Mouse (Mus musculus) forebrain, postnatal 0 days (tissue): Measurements from ENCODE around the gene Bmpr2. TPM values are rescaled to one million over a fixed set of nuclear protein-coding genes. Genes with fewer than 3 reads are reported as not detected.
A peak's percentile ranks its signal among the peaks of the same experiment; 100 is the strongest.

Experiments used
- ATAC-seq: fragments of 200-750 bp; cut with Nextera tagmentation; 2 replicates; pipeline ENCODE4 v1.8.0; 2017; ENCODE audit warnings: mild to moderate bottlenecking, moderate library complexity
- DNase-seq: peaks from one replicate; pipeline ENCODE4 v3.0.0-alpha.2; 2015
- H3K27ac ChIP-seq: fragments of 300-500 bp; sonication (generic); 2 replicates; pipeline ENCODE4 v1.5.1; 2014; ENCODE audit warnings: low read depth, mild to moderate bottlenecking, antibody characterized with exemption, low read length, moderate library complexity, mixed read lengths
- H3K27me3 ChIP-seq: fragments of 300-500 bp; sonication (generic); 2 replicates; pipeline ENCODE4 v1.6.1; 2014; ENCODE audit warnings: mild to moderate bottlenecking, low read length, mixed read lengths; ENCODE audit not compliant: insufficient read depth
- H3K36me3 ChIP-seq: fragments of 300-500 bp; sonication (generic); 2 replicates; pipeline ENCODE4 v1.6.1; 2014; ENCODE audit warnings: mild to moderate bottlenecking, moderate library complexity; ENCODE audit not compliant: insufficient read depth
- H3K4me1 ChIP-seq: fragments of 300-500 bp; sonication (generic); 2 replicates; pipeline ENCODE4 v1.6.1; 2014; ENCODE audit warnings: antibody characterized with exemption; ENCODE audit not compliant: insufficient read depth
- H3K4me2 ChIP-seq: fragments of 300-500 bp; sonication (generic); 2 replicates; pipeline ENCODE4 v1.6.1; 2014; ENCODE audit warnings: low read depth, mild to moderate bottlenecking, moderate library complexity
- H3K4me3 ChIP-seq: fragments of 300-500 bp; sonication (generic); 2 replicates; pipeline ENCODE4 v1.5.1; 2014; ENCODE audit warnings: low read depth, low read length, mixed read lengths
- H3K9ac ChIP-seq: fragments of 300-500 bp; sonication (generic); 2 replicates; pipeline ENCODE4 v1.6.1; 2014; ENCODE audit warnings: mild to moderate bottlenecking
- H3K9me3 ChIP-seq: fragments of 300-500 bp; sonication (generic); 2 replicates; pipeline ENCODE4 v1.6.1; 2016; ENCODE audit warnings: low read length
- CTCF ChIP-seq: sonication (generic); IDR thresholded peaks from 2 replicates; pipeline ENCODE4 v1.5.1; 2016; ENCODE audit warnings: antibody characterized with exemption, control low read depth, low read depth
- WGBS: fragments of 180-500 bp; shearing (Covaris S2); extraction: QIAGEN DNeasy Blood & Tissue Kit; methylation state at CpG from one replicate; pipeline ENCODE4 v1.1.7; 2014; 5-methylcytosine and 5-hydroxymethylcytosine counted together
- polyA plus RNA-seq: library from polyadenylated mRNA; unstranded; fragments of >200 nt; fragmentation: Nextera tagmentation; extraction: Ambion mirVana; gene quantifications from 2 replicates; pipeline ENCODE4 v1.2.1, GENCODE M21; 2015
- total RNA-seq: library from RNA; depleted of rRNA; stranded (reverse); fragments of >200 nt; gene quantifications from 2 replicates; pipeline ENCODE4 v1.2.3, GENCODE M21; 2014

Bmpr2 gene
- total and polyA plus RNA-seq, 2 experiments from 2014 or later: 8.9 to 71.4 TPM

GRCm38 (mm10) chr1:59914799-59915198 lies 151.6 kb downstream of the Bmpr2 start:
- peak overlapping the region; percentile 67 for H3K4me2 ChIP-seq
- H3K27ac ChIP-seq: no peak overlapping the region
- H3K9me3 ChIP-seq: no peaks in the 10 kb centered on the region
- peak overlapping the region; percentile 99; the same call in 1 of the 2 replicates for H3K9ac ChIP-seq
- no peaks in the 10 kb centered on the region for H3K27me3 ChIP-seq
- whole genome bisulfite sequencing: 56% methylated on average over 3 of the region's 3 CpGs
- DNase-seq: no peak
- ATAC-seq: no peak
- H3K4me1 ChIP-seq: peaks cover 16% of the 10 kb centered on the region
- H3K36me3 ChIP-seq: no peaks in the 10 kb centered on the region
- no peak for TF ChIP-seq CTCF
- peak overlapping the region; percentile 99 for H3K4me3 ChIP-seq

- DNase-seq: peak; percentile 16
Observed at GRCm38 (mm10) chr1:59915843-59916610, 152.8 kb downstream of the Bmpr2 start.

GRCm38 (mm10) chr1:59917401-59917800 lies 154.2 kb downstream of the Bmpr2 start:
- H3K27ac ChIP-seq: no peak overlapping the region
- H3K27me3 ChIP-seq: no peaks in the 10 kb centered on the region
- H3K4me3 ChIP-seq: no peak overlapping the region
- WGBS: 85% methylated on average over 3 of the region's 3 CpGs
- no peak for ATAC-seq
- no peak overlapping the region for H3K9ac ChIP-seq
- no peaks in the 10 kb centered on the region for H3K36me3 ChIP-seq
- no peaks in the 10 kb centered on the region for H3K9me3 ChIP-seq
- peaks cover 16% of the 10 kb centered on the region for H3K4me1 ChIP-seq
- H3K4me2 ChIP-seq: no peak overlapping the region
- no peak for TF ChIP-seq CTCF
- DNase-seq: no peak

More at GRCm38 (mm10) chr1:59915843-59916610, 152.8 kb downstream of the Bmpr2 start:
- H3K9ac ChIP-seq: no peak overlapping the region
- no peaks in the 10 kb centered on the region for H3K27me3 ChIP-seq
- no peaks in the 10 kb centered on the region for H3K9me3 ChIP-seq
- no peak overlapping the region for H3K4me3 ChIP-seq
- 51% methylated on average over 10 of the region's 10 CpGs for WGBS
- no peak for ATAC-seq
- no peak for TF ChIP-seq CTCF
- peaks cover 16% of the 10 kb centered on the region for H3K4me1 ChIP-seq
- no peaks in the 10 kb centered on the region for H3K36me3 ChIP-seq
- H3K27ac ChIP-seq: no peak overlapping the region
- peak overlapping the region; percentile 67; the same call in 1 of the 2 replicates for H3K4me2 ChIP-seq

GRCm38 (mm10) chr1:59918075-59918474 lies 154.9 kb downstream of the Bmpr2 start:
- Histone ChIP-seq H3K4me2 (no peak overlapping the region), H3K9ac (no peak overlapping the region), H3K36me3 (no peaks in the 10 kb centered on the region), H3K27me3 (no peaks in the 10 kb centered on the region), H3K4me3 (no peak overlapping the region), H3K27ac (no peak overlapping the region), H3K9me3 (no peaks in the 10 kb centered on the region), H3K4me1 (peaks cover 16% of the 10 kb centered on the region)
- no peak for ATAC-seq
- TF ChIP-seq CTCF: no peak
- DNase-seq: no peak

GRCm38 (mm10) chr1:59923201-59923600 lies 160.0 kb downstream of the Bmpr2 start:
- H3K36me3 ChIP-seq: no peaks in the 10 kb centered on the region
- no peak overlapping the region for H3K4me3 ChIP-seq
- H3K4me2 ChIP-seq: no peak overlapping the region
- H3K9me3 ChIP-seq: no peaks in the 10 kb centered on the region
- H3K27me3 ChIP-seq: no peaks in the 10 kb centered on the region
- ATAC-seq (no peak), DNase-seq (no peak)
- H3K27ac ChIP-seq: no peak overlapping the region
- 63% methylated on average over 1 of the region's 1 CpGs for WGBS
- TF ChIP-seq CTCF: no peak
- peaks cover 4% of the 10 kb centered on the region; the same call in 1 of the 2 replicates for H3K4me1 ChIP-seq
- no peak overlapping the region for H3K9ac ChIP-seq

GRCm38 (mm10) chr1:59923673-59924072 lies 160.5 kb downstream of the Bmpr2 start:
- TF ChIP-seq CTCF: no peak
- Histone ChIP-seq H3K27me3 (no peaks in the 10 kb centered on the region), H3K9ac (no peak overlapping the region), H3K9me3 (no peaks in the 10 kb centered on the region), H3K4me1 (no peaks in the 10 kb centered on the region; the same call in 1 of the 2 replicates), H3K4me3 (no peak overlapping the region), H3K4me2 (no peak overlapping the region), H3K27ac (no peak overlapping the region), H3K36me3 (no peaks in the 10 kb centered on the region)
- no peak for DNase-seq
- WGBS: 88% methylated on average over 1 of the region's 1 CpGs
- ATAC-seq: no peak

- 91% methylated on average over 2 of the region's 2 CpGs for WGBS
- H3K4me3 ChIP-seq: no peak overlapping the region
- no peak for DNase-seq
- no peaks in the 10 kb centered on the region for H3K9me3 ChIP-seq
- ATAC-seq: no peak
- no peak overlapping the region for H3K27ac ChIP-seq
- no peak overlapping the region for H3K4me2 ChIP-seq
- H3K27me3 ChIP-seq: no peaks in the 10 kb centered on the region
- TF ChIP-seq CTCF: no peak
- H3K4me1 ChIP-seq: no peaks in the 10 kb centered on the region
- H3K9ac ChIP-seq: no peak overlapping the region
- H3K36me3 ChIP-seq: no peaks in the 10 kb centered on the region
Observed at GRCm38 (mm10) chr1:59924411-59924810, 161.2 kb downstream of the Bmpr2 start.
